Mouse (Mus musculus) left cerebral cortex, adult 2 months (tissue): ENCODE data around the gene Igsf9. TPM values are rescaled to one million over a fixed set of nuclear protein-coding genes. Genes with fewer than 3 reads are reported as not detected.

Experiments used
- DNase-seq, 2 experiments: peaks; one replicate each; pipeline ENCODE4 v3.0.0; 2021 to 2022; ENCODE audit warnings: low spot score in 2 of 2, mixed read lengths in 1 of 2; ENCODE audit errors: extremely low spot score in 1 of 2
- H3K27ac ChIP-seq: fragments of 200-600 bp; 2 replicates; pipeline ENCODE4 v1.8.1; 2022
- H3K4me3 ChIP-seq: fragments of 200-600 bp; 2 replicates; pipeline ENCODE4 v1.8.1; 2022
- CTCF ChIP-seq: fragments of 200-600 bp; IDR thresholded peaks from 2 replicates; pipeline ENCODE4 v1.8.1; 2022; ENCODE audit warnings: antibody characterized with exemption, mild to moderate bottlenecking, moderate library complexity
- intact Hi-C: fragments of 180-260 bp; cut with DNase I; formaldehyde crosslinking; loops from one replicate; pipeline ENCODE4 v1.15.1; 2025
- long read RNA-seq, 2 experiments: library from polyadenylated mRNA; stranded (forward); transcript quantifications; one replicate each; pipeline ENCODE4 v2.0.0; 2021; ENCODE audit warnings: borderline mapping rate in 2 of 2
- total RNA-seq, 2 experiments: library from RNA; stranded (reverse); gene quantifications; 2 replicates each; pipeline ENCODE4 v1.2.3; 2021

Igsf9 gene
- 10 to 100 TPM; 12.5 to 12.8 TPM for total RNA-seq
- long read RNA-seq, experiment 1, partial matches to known transcripts = 0 of 3 reads
- long read RNA-seq, experiment 1, other reads (novel, unspliced or antisense) = 3 of 3 reads
- long read RNA-seq, experiment 2, partial matches to known transcripts = 1 of 2 reads
- long read RNA-seq, experiment 2, other reads (novel, unspliced or antisense) = 1 of 2 reads

DNA sequence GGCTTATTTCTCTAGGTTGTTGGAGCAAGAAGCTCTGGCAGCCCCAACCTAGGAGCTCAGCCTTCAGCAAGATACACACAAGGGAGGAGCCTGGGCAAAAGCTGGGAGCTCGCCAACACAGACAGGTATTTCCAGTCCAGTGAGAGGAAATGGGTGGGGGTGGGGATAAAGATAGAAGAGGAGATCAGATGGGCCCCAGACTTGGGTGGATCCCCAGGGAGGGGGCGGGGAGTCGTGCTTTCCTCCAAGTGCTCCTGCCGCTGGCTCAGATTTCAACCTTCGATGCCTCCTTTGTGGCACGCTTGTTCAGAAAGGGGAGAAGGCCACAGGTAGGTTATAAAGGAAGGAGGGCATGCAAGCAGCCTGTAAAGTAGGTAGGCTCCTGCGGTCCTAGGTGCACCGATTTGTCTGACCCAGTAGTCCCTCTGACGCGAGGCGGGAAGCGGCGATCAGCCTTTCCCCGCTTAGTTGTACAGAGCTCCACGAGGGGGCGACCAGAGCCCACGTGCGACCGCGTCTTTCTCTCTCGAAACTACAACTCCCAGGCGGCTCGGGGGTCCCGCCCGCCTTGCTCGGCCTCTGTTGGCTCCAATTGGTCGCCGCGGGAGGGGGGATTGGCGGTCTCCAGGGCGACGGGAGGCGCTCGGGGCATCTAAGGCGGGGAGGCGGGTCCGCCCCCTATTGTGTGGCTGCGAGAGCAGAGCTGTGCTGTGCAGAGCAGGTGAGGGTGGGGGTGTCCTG lies at the start of gene Igsf9:
Gene Igsf9, plus strand, starts transcription at position 249 of the 741 bp plus-strand sequence.
- peak within 1 kb of the TSS; percentile 56 for H3K4me3 ChIP-seq
- no peak within 1 kb of the TSS for H3K27ac ChIP-seq
- peak; percentile 57 for TF ChIP-seq CTCF
- DNase-seq = peak; percentile 91 to 94
- intact Hi-C loops = no loop called here

DNA sequence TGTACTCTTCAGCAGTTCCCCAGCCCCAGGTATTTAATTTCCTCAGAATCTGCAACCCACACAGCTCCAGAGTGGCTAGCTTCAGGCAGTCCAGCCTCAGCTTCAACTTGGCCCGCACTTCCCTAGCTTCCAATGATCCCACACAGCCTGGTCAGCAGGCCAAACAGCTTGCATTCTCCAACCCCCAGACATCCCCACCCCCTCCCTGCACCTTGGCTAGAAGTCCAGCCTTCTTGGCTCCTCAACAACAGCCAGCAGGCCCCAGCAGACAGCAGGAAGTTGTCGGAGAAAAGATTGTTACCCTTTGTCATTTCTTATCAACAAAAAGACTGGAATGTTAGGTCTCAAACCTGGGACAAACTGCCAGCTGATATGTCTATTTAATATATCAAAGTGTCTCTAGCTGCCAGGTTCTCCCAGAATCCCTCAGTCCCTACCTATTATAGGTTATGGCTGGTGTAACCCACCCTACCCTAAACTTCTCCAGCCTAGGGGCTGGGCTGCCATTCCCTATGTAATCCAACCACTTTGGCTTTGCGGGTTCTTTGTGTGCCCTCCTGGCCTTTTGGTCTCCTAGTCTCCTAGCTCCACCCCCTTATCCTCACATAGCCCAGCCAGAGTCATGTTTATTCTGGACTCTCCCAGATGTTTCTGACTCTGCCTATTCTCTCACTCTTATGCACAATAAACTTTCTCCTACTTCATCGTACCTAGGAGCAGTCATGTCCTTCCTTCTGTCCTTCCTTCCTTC lies 49.6 kb upstream of the Igsf9 start:
- Histone ChIP-seq H3K27ac (no peak overlapping the region), H3K4me3 (no peak overlapping the region)
- no peak for TF ChIP-seq CTCF
- DNase-seq = no peak
- intact Hi-C loops = no loop called here

DNA sequence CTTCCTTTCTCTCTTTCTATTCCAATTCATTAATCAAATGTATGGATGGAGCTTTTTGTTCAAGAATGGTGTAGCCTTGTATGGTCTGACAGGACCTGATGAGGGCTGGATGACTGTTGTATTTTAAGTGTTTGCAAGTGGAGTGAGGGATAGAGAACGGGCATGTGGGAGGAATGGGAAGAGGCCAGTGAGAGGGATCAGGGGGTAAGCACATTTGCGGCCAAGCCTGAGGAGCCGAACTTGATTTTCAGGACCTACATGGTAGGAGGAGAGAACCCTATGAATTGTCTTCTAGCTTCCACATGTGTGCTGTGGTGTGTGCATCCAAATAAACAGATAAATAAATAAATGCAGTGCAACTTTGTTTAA lies 49.0 kb upstream of the Igsf9 start:
- no peak overlapping the region for H3K27ac ChIP-seq
- TF ChIP-seq CTCF = no peak
- no peak for DNase-seq
- H3K4me3 ChIP-seq = no peak overlapping the region
- intact Hi-C loops = no loop called here

DNA sequence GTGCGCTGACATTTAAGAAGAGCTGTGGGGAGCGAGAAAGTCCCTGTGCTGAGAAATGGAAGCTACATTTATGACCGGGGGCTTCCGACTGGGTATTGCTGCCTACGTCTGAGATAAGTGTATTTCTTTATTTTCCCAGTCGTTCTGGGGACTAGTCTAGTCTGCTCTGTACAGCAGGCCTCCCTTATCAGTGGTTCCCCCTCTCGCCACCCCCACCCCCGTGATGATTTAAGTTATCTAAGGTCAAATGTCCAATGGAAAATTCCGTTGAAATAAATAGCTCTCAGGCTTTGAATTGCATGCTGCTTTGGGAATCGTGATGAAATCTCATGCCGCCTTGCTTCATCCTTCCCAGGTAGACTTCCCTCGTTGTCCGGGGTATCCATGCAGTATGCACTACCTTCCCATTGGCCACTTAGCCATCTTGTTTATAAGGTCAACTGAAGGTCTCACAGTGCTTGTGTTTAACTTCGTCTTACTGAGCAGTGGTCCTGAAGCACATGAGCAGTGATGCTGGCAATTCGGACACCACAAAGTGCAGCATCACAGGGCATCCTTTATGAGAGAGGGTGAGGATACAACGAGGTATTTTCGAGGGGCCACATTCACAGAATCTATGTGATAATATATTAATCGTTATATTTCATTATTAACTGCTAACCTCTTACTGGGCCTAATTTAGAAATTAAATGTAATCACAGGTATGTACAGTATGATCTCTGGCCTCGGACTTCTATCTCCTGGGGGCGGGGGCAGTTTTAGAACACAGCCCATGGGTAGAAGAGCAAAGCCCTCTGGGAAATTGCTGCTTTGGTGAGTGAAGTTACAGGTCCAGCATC lies 48.4 kb upstream of the Igsf9 start:
- H3K4me3 ChIP-seq = no peak overlapping the region
- TF ChIP-seq CTCF = no peak
- H3K27ac ChIP-seq = no peak overlapping the region
- intact Hi-C loops = no loop called here
- no peak for DNase-seq

- DNase-seq = no peak
- intact Hi-C loops = no loop called here
- no peak for TF ChIP-seq CTCF
- Histone ChIP-seq H3K4me3 (no peak overlapping the region), H3K27ac (no peak overlapping the region)
Measured at GRCm38 (mm10) chr1:172433851-172434165, 47.8 kb upstream of the Igsf9 start.

GRCm38 (mm10) chr1:172436785-172437184 lies 44.8 kb upstream of the Igsf9 start:
- Histone ChIP-seq H3K4me3 (no peak overlapping the region), H3K27ac (no peak overlapping the region)
- intact Hi-C loops = no loop called here
- no peak for DNase-seq
- TF ChIP-seq CTCF = no peak

DNA sequence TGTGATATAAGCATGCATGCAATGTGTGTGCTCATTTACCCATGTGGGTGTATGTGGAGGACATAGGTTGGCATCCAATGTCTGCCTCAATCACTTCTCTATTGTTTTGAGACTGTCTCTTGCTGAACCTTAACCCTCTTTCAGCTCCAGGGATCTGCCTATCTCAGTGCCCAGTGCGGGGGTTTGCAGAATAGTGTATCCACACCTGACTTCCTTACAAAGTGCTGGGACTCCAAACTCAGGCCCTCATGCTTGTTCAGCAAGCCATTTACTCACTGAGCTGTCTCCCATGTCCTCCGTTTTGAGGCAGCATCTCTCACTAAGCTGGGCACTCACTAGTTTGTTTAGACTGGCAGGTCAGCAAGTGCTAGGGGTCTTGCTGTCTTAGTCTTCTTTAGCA lies 43.0 kb upstream of the Igsf9 start:
- no peak overlapping the region for H3K27ac ChIP-seq
- TF ChIP-seq CTCF = no peak
- no peak overlapping the region for H3K4me3 ChIP-seq
- intact Hi-C loops = no loop called here
- no peak for DNase-seq

DNA sequence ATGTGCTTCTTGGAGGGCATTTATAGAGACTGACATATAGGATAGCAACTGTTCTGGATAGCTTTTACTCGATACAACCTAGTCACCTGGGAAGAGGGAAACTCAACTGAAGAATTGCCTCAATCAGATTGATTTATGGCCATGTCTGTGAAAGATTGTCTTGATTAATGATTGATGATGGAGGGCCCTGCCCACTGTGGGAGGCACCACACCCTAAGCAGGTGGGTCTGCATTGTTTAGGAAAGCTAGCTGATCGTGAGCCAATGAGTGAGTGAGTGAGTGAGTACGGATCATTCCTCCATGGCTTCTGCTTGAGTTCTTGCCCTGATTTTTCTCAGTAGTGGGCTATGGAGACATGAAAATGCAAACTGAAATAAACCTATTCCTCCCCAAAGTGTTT lies 41.1 kb upstream of the Igsf9 start:
- intact Hi-C loops = no loop called here
- no peak for DNase-seq

DNA sequence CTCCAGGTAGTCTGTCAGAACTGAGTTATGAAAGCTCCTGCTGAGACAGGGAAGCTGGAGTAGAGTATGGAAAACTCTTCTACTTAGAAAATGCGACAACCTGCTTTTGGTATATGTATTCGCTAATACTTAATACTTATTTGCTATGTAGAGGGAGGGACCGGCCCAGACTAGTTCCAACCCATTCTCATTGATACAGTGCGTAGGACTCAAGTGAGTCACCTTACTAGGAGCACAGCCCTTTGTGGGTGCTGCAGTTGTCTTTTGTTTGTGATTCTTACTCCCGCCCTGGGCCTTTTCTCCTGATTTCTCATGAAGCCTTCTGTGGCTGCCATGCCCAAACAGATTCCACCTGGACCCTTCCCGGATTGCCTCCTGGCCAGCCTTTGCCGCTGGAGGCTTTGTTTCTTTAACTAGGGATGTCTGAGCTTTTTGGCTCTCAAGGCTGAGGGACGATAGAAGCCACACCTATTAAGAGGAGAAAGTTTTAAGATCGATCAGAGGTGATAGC lies 39.6 kb upstream of the Igsf9 start:
- Histone ChIP-seq H3K27ac (no peak overlapping the region), H3K4me3 (no peak overlapping the region)
- TF ChIP-seq CTCF = no peak
- DNase-seq = no peak
- intact Hi-C loops = no loop called here

More for the DNA sequence above, 41.1 kb upstream of the Igsf9 start:
- no peak for TF ChIP-seq CTCF
- no peak overlapping the region for H3K27ac ChIP-seq
- H3K4me3 ChIP-seq = no peak overlapping the region

DNA sequence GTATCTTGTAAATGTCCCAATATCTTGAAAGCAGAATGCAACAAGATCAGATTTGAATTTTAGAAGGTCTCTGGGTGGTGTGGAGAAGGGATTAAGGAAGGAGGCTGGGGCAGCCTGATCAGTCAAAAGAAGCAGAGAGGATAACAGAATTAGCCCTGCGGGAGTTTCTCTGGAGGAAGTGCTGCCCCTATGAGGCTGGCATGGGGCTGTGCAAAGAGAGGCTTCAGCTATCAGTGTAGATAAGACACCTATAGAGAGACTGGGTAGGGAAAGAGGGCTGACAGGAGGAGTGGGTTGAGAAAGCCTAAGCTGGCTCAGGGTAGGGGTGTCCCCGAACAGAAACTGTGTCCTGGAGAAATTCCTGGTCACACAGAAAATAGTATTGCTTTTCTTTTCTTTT lies 31.4 kb upstream of the Igsf9 start:
- TF ChIP-seq CTCF = no peak; the same call in 1 of the 2 replicates
- intact Hi-C loops = no loop called here
- no peak overlapping the region for H3K27ac ChIP-seq
- DNase-seq = no peak
- no peak overlapping the region for H3K4me3 ChIP-seq

DNA sequence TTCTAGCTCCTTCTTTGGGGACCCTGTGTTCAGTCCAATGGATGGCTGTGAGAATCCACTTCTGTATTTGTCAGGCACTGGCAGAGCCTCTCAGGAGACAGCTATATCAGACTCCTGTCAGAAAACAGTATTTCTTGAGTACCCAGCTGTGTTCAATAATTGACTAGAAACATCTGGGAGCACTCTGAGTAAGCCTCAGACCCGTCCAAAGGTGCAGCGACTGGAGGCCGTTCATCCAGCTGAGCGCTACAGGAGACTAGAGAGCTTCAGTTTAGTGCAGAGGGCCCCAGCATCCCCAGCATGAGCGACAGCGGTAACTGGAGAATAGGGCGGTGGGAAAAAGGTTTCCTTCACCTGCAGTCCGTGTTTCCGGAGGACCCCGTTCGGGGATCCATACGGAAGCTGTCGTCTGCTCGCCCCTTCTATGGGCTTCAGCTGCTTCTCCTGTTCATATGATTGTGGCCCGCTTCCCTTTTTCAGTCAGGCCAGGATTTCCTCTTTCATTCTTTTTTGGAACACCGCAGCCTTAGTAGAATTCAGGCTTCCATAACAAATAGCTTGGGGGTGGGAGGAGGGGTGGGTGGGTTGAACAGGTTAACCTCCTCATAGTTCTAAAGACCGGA lies 30.6 kb upstream of the Igsf9 start:
- no peak for TF ChIP-seq CTCF
- no peak for DNase-seq
- intact Hi-C loops = no loop called here
- Histone ChIP-seq H3K4me3 (no peak overlapping the region), H3K27ac (no peak overlapping the region)
